Mouse (Mus musculus): ENCODE measurements around the gene Rps7.

Rps7 gene

DNA sequence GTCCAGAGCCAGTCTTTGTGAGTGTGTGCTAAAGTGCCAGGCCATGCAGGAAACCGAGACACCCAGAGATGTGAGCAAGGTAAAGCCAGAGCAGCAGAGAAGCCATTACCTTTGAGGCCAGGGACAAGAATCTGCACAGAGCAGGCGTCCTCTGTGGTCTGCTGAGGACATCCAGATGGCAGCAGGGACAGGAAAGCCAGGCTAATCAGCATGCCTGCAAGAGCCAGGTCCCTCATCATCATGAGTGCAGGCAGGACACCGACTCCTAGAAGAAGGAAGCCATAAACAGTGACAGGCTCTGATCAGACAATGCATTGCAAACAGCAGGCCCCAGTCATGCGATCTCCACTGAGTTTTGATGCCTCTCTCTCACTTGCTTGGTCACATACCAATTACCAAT is 18.5 kb downstream of the Rps7 start:
- DNase-seq (ENCODE audit: low spot score in 2 of 2) = no peak

DNA sequence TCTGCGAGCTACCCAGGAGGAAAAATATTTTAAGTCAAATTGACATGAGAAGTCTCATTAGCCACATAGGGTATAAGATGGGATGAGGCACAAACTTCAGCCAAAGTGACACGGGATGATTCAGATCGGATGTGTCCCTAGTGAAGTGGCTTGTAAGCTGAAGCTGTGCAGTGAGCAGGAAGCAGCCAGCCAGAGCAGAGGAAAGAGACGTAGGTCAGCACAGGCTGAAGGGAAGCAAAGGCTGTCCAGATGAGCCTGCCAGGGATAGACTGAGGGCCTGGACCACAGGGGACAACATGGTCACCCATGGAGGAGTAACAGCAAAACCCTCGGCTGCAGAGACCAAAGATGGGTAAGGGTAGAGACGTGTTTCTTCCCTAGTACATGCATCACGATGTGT is 21.4 kb downstream of the Rps7 start:
- DNase-seq (ENCODE audit: low spot score in 2 of 2) = no peak

DNA sequence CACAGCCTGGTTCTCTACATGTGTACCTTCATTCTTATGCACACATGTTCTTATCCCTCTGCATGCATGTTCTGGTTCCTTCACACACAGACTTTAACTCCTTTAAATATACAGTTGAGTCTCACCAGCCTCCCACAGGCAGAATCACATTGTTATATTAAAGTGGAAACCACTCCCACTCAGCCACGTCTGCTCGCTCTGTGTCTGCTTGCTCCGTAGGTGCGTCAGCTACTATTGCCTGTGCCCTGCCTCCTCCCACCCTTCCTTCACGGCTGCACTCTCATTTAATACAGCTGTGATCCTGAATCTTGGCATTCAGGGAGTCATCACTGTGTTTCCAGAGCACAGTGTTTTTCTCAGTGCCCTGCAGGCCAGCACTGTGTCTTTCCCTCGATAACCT is 23.4 kb downstream of the Rps7 start:
- no peak for DNase-seq (ENCODE audit: low spot score in 2 of 2)

GRCm38 (mm10) chr12:28607546-28608305 is 28.0 kb downstream of the Rps7 start:
- no peak for DNase-seq (ENCODE audit: low spot score in 2 of 2)

DNA sequence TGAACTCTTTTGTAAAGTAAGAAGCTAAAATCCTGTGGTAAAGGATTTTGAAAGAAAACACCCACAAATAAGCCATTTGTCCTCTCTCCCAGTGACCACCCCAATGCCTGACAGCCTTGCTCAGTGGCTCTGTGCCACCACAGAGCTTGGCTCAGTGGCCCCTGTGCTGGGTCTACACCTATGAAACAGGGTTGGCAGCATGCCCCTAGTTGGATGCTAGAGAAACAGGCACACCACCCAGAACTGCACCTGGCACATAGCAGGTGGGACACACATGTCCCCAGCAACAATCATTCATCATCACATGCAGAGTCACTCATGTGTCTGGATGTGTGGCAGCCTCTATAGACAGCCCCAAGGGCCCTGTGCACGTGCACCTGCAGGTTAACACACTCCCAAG is 32.3 kb downstream of the Rps7 start:
- no peak for DNase-seq (ENCODE audit: low spot score in 2 of 2)

GRCm38 (mm10) chr12:28602259-28602658 is 33.5 kb downstream of the Rps7 start:
- DNase-seq (ENCODE audit: low spot score in 2 of 2) = no peak

DNA sequence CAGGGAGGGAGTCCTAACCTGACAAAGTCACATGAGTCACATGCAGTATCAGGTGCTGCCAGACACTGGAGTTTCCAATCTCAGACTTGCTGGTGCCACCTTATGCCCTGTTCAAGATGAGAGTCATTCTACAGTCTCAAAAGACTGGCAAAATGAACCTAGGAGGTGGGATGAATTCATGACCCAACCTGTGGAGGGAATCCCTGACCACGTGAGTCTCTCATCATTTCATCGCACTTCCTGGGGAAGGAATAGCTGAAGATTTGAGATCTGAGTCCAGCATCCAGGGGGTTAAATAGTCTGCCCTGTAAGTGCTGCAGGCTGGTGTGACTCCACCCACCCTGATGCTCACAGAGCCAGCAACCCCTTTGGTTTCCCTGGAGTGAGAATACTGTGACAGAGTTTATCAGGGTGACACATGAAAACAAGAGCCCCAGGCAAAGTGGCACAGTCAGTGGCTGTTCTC is 37.2 kb downstream of the Rps7 start:
- DNase-seq (ENCODE audit: low spot score in 2 of 2) = no peak

DNA sequence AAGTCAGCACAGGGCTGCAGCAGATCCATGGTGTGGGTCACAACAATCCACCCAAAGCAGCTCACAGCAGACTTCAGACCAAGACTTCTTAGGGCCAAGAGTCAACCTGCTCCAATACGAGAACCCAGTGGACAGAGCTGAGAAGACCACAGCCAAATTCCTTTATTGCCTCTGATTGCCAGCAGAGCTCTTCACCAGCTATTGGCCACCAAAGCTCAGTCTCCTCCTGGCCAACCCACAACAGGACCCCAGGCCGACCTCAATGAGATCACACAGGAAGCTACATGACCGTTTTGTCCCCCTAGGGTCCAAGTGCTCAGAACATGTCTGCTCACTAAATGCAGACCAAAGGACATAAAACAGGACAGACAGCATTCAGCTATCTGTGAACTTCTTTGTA is 37.6 kb downstream of the Rps7 start:
- DNase-seq (ENCODE audit: low spot score in 2 of 2) = no peak

GRCm38 (mm10) chr12:28597699-28598098 is 38.1 kb downstream of the Rps7 start:
- DNase-seq (ENCODE audit: low spot score in 2 of 2) = no peak

- DNase-seq (ENCODE audit: low spot score in 2 of 2) = no peak
Observed at GRCm38 (mm10) chr12:28596851-28597250, 38.9 kb downstream of the Rps7 start.

DNA sequence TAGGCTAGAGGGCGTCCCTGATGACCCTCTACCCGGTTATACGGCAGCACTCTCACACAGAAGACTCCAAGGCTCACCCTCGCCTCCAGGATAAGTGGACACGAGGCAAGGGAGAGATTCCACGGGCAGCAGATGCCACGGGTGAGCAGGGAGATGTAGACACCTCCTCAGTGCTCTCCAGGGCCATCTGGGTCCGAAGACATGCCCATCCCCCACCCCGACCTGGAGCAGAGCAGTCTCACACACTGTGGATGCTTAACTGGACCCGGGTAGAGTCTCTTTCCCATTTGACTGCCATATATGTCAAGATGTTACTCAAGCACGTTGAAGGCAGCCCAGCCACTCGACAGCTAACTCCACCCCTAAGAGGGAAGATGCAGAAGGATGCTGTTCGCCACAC is 45.3 kb downstream of the Rps7 start:
- DNase-seq (ENCODE audit: low spot score in 2 of 2) = no peak

- DNase-seq (ENCODE audit: low spot score in 2 of 2) = peak; percentile 55 to 59
Observed at GRCm38 (mm10) chr12:28589090-28589868, 46.5 kb downstream of the Rps7 start.

- no peak for DNase-seq (ENCODE audit: low spot score in 2 of 2)
Observed at GRCm38 (mm10) chr12:28587949-28588348, 47.8 kb downstream of the Rps7 start.

DNA sequence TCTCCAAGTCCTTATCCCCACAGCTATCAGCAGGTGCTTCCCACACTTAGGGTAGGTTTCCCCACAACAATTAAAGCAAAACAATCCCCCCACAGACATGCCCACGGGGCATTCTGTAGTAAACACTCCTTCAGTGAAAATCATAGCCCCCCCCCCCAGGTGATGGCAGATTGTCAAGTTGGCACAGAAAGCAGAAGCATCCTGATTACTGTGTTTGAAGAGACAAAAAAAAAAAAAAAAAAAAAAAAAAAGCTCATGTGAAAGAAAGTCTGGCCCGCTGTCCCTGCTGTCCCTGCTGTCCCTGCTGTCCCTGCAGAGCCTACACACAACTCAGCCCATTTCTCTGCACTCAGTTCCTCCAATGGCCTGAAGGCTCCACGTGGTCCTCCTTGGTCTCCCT is 51.7 kb downstream of the Rps7 start:
- no peak for DNase-seq (ENCODE audit: low spot score in 2 of 2)

DNA sequence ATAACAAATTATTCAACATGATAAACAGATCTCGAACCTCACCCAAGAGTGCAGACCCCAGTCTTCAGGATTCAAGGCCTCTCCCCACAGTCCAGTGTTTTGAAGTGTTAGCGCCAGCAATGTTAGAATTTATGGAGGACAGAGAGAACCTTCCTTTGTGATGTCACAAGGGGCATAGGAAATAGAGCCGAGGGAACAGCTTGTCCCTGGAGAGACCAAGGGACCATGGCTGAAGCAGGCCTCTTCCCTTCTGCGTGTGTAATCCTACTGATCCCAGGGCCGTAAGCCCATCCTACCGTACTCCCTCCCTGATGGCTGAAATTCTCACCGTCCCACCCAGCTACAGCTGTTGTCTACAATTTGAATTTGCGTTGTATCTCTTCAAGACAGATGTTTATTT is 53.3 kb downstream of the Rps7 start, which contains the start of gene Allc:
Gene Allc (minus strand): TSS at position 101 of the 400 bp plus-strand sequence.
- DNase-seq (ENCODE audit: low spot score in 2 of 2) = no peak

Data from spleen, postnatal 36 days (tissue).